Mouse (Mus musculus): ENCODE data around the gene Pgap2. TPM values are rescaled to one million over a fixed set of nuclear protein-coding genes. Genes with fewer than 3 reads are reported as not detected.

The Pgap2 gene
- polyA plus RNA-seq, 1 experiment from 2014 or later, result 98.9 TPM

- WGBS, result 65% methylated on average over 2 of the region's 2 CpGs
- Histone ChIP-seq H3K4me1 (replicated peaks) (peaks cover 59% of the 10 kb centered on the region), H3K4me2 (replicated peaks) (no peak overlapping the region), H3K4me3 (replicated peaks) (no peak overlapping the region), H3K27me3 (replicated peaks) (no peaks in the 10 kb centered on the region), H3K36me3 (peaks cover 14% of the 10 kb centered on the region), H3K9me3 (no peaks in the 10 kb centered on the region), H3K9ac (no peak overlapping the region), H3K27ac (peak overlapping the region; percentile 67; the same call in 1 of the 2 replicates)
- peak; percentile 11; the same call in 1 of the 2 replicates for ATAC-seq
Measured at GRCm38 (mm10) chr7:102243870-102244269, 33.9 kb downstream of the Pgap2 start.

GRCm38 (mm10) chr7:102244782-102245535 is 35.0 kb downstream of the Pgap2 start:
- peaks cover 6% of the 10 kb centered on the region for H3K36me3 ChIP-seq
- no peak overlapping the region for H3K4me3 ChIP-seq (replicated peaks)
- no peak for ATAC-seq
- WGBS, result 71% methylated on average over 3 of the region's 3 CpGs
- no peak overlapping the region; the same call in 1 of the 2 replicates for H3K4me2 ChIP-seq (replicated peaks)
- no peaks in the 10 kb centered on the region for H3K9me3 ChIP-seq
- peak overlapping the region; percentile 58 for H3K27ac ChIP-seq
- no peaks in the 10 kb centered on the region for H3K27me3 ChIP-seq (replicated peaks)
- H3K9ac ChIP-seq, result no peak overlapping the region
- peaks cover 61% of the 10 kb centered on the region for H3K4me1 ChIP-seq (replicated peaks)

- no peak for ATAC-seq
- Histone ChIP-seq H3K4me1 (replicated peaks) (peaks cover 61% of the 10 kb centered on the region), H3K4me3 (replicated peaks) (no peak overlapping the region), H3K27ac (peak overlapping the region; percentile 29), H3K36me3 (peaks cover 4% of the 10 kb centered on the region; the same call in 1 of the 2 replicates), H3K9ac (peak overlapping the region; percentile 11; the same call in 1 of the 2 replicates), H3K4me2 (replicated peaks) (peak overlapping the region; percentile 28), H3K27me3 (replicated peaks) (no peaks in the 10 kb centered on the region), H3K9me3 (no peaks in the 10 kb centered on the region)
- 11% methylated on average over 1 of the region's 1 CpGs for WGBS
Measured at GRCm38 (mm10) chr7:102245775-102246174, 35.8 kb downstream of the Pgap2 start.

- H3K36me3 ChIP-seq, result no peaks in the 10 kb centered on the region
- H3K4me1 ChIP-seq (replicated peaks), result peaks cover 61% of the 10 kb centered on the region
- H3K9ac ChIP-seq, result peak overlapping the region; percentile 11; the same call in 1 of the 2 replicates
- 44% methylated on average over 6 of the region's 6 CpGs for WGBS
- no peaks in the 10 kb centered on the region for H3K9me3 ChIP-seq
- H3K27ac ChIP-seq, result peak overlapping the region; percentile 29
- ATAC-seq, result no peak
- H3K4me2 ChIP-seq (replicated peaks), result peak overlapping the region; percentile 28
- H3K27me3 ChIP-seq (replicated peaks), result no peaks in the 10 kb centered on the region
- no peak overlapping the region for H3K4me3 ChIP-seq (replicated peaks)
Measured at GRCm38 (mm10) chr7:102246265-102246664, 36.3 kb downstream of the Pgap2 start.

- H3K9me3 ChIP-seq, result no peaks in the 10 kb centered on the region
- 58% methylated on average over 12 of the region's 12 CpGs for WGBS
- peak overlapping the region; percentile 80 for H3K4me2 ChIP-seq (replicated peaks)
- no peak overlapping the region for H3K4me3 ChIP-seq (replicated peaks)
- no peaks in the 10 kb centered on the region for H3K27me3 ChIP-seq (replicated peaks)
- H3K4me1 ChIP-seq (replicated peaks), result peaks cover 61% of the 10 kb centered on the region
- H3K36me3 ChIP-seq, result no peaks in the 10 kb centered on the region
- H3K27ac ChIP-seq, result 0 out of 2 replicates have a peak overlapping the region, but pooled peaks have one; percentile 10
- 0 out of 2 replicates have a peak overlapping the region, but pooled peaks have one; percentile 13 for H3K9ac ChIP-seq
- ATAC-seq, result no peak
Measured at GRCm38 (mm10) chr7:102246956-102247797, 37.2 kb downstream of the Pgap2 start.

GRCm38 (mm10) chr7:102248691-102249404 is 38.8 kb downstream of the Pgap2 start:
- H3K4me2 ChIP-seq (replicated peaks), result peak overlapping the region; percentile 80
- H3K27ac ChIP-seq, result peak overlapping the region; percentile 99
- H3K9ac ChIP-seq, result peak overlapping the region; percentile 90
- no peaks in the 10 kb centered on the region for H3K27me3 ChIP-seq (replicated peaks)
- no peaks in the 10 kb centered on the region for H3K9me3 ChIP-seq
- no peaks in the 10 kb centered on the region for H3K36me3 ChIP-seq
- ATAC-seq, result no peak
- 14% methylated on average over 16 of the region's 16 CpGs for WGBS
- peak overlapping the region; percentile 88 for H3K4me3 ChIP-seq (replicated peaks)
- peaks cover 52% of the 10 kb centered on the region for H3K4me1 ChIP-seq (replicated peaks)

GRCm38 (mm10) chr7:102249531-102249895 is 39.5 kb downstream of the Pgap2 start:
- under 1% methylated on average over 23 of the region's 23 CpGs for WGBS
- Histone ChIP-seq H3K4me2 (replicated peaks) (peak overlapping the region; percentile 80), H3K36me3 (no peaks in the 10 kb centered on the region), H3K4me1 (replicated peaks) (peaks cover 45% of the 10 kb centered on the region), H3K9me3 (no peaks in the 10 kb centered on the region), H3K4me3 (replicated peaks) (peak overlapping the region; percentile 88), H3K27me3 (replicated peaks) (no peaks in the 10 kb centered on the region), H3K27ac (peak overlapping the region; percentile 99), H3K9ac (peak overlapping the region; percentile 90)
- peak; percentile 42 for ATAC-seq

- WGBS, result under 1% methylated on average over 43 of the region's 49 CpGs
- H3K27ac ChIP-seq, result peak overlapping the region; percentile 99
- H3K9ac ChIP-seq, result peak overlapping the region; percentile 90
- peak overlapping the region; percentile 80 for H3K4me2 ChIP-seq (replicated peaks)
- peak overlapping the region; percentile 88 for H3K4me3 ChIP-seq (replicated peaks)
- no peaks in the 10 kb centered on the region for H3K27me3 ChIP-seq (replicated peaks)
- peaks cover 40% of the 10 kb centered on the region for H3K4me1 ChIP-seq (replicated peaks)
- peak; percentile 90 for ATAC-seq
- H3K36me3 ChIP-seq, result no peaks in the 10 kb centered on the region
- no peaks in the 10 kb centered on the region for H3K9me3 ChIP-seq
Measured at GRCm38 (mm10) chr7:102249896-102250630, 40.1 kb downstream of the Pgap2 start.

GRCm38 (mm10) chr7:102250631-102251214 is 40.7 kb downstream of the Pgap2 start:
- peak; percentile 83 for ATAC-seq
- Histone ChIP-seq H3K9ac (peak overlapping the region; percentile 90), H3K27ac (peak overlapping the region; percentile 99), H3K27me3 (replicated peaks) (no peaks in the 10 kb centered on the region), H3K9me3 (no peaks in the 10 kb centered on the region), H3K4me3 (replicated peaks) (peak overlapping the region; percentile 88), H3K4me2 (replicated peaks) (peak overlapping the region; percentile 80), H3K36me3 (no peaks in the 10 kb centered on the region), H3K4me1 (replicated peaks) (peaks cover 33% of the 10 kb centered on the region)
- WGBS, result under 1% methylated on average over 33 of the region's 33 CpGs

GRCm38 (mm10) chr7:102253631-102254030 is 43.6 kb downstream of the Pgap2 start:
- 82% methylated on average over 1 of the region's 1 CpGs for WGBS
- H3K9ac ChIP-seq, result no peak overlapping the region
- H3K4me2 ChIP-seq (replicated peaks), result no peak overlapping the region
- H3K4me1 ChIP-seq (replicated peaks), result peaks cover 4% of the 10 kb centered on the region
- H3K36me3 ChIP-seq, result no peaks in the 10 kb centered on the region
- ATAC-seq, result no peak
- H3K27me3 ChIP-seq (replicated peaks), result no peaks in the 10 kb centered on the region
- no peak overlapping the region for H3K27ac ChIP-seq
- H3K4me3 ChIP-seq (replicated peaks), result no peak overlapping the region
- H3K9me3 ChIP-seq, result no peaks in the 10 kb centered on the region

GRCm38 (mm10) chr7:102255954-102256353 is 45.9 kb downstream of the Pgap2 start, which contains the start of gene Rhog:
TSS of gene Rhog (minus strand) at chr7:102256054.
- Histone ChIP-seq H3K4me1 (replicated peaks) (no peaks in the 10 kb centered on the region; the same call in 1 of the 2 replicates), H3K9me3 (no peaks in the 10 kb centered on the region), H3K27me3 (replicated peaks) (no peaks in the 10 kb centered on the region), H3K9ac (no peak within 1 kb of the TSS), H3K4me3 (replicated peaks) (no peak within 1 kb of the TSS), H3K4me2 (replicated peaks) (no peak within 1 kb of the TSS), H3K36me3 (no peaks in the 10 kb centered on the region), H3K27ac (no peak within 1 kb of the TSS)
- no peak for ATAC-seq
- 82% methylated on average over 3 of the region's 3 CpGs for WGBS
